Mouse (Mus musculus) thymus, postnatal 25 days (tissue): ENCODE measurements around the gene Gja10.

Experiments used
- DNase-seq: peaks from one replicate; pipeline ENCODE4 v3.0.0; 2022

The Gja10 gene

DNA sequence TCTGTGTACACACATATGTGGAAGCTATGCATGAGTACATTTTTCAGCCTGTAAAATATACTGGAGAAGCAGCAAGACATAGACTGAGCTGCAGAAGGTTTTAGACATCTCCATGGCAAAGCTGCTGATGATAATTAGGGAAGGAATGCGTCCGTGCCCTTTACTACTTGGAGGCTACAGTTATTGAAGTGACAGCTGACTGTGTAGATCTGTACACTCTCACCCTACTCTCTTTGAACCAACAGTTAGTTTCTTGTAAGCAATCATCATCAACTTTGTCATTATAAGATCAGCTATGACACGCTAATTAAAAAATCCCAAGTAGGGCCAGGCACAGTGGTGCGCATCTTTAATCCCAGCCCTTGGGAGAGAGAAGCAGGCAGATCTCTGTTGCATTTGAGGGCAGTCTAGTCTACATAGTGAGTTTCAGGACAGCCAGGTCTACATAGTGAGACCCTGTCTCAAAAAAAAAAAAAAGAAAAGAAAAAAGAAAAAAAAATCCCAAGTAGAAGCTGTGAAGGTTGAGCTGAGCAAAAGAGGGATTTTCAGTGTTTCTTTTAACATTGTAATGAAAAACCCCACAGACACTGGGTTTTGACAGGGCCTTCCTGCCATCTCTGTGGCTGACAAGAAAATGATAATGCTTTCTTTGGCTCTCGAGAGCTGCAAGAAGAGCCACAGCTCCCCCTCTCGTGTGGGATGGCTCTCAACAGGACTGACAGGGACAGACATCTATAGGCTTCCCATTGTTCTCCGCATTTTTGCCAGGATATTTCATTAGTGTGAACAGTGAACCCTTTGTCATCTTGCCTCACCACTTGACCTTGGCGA is 41.6 kb downstream of the Gja10 start:
- DNase-seq = peak; percentile 45

DNA sequence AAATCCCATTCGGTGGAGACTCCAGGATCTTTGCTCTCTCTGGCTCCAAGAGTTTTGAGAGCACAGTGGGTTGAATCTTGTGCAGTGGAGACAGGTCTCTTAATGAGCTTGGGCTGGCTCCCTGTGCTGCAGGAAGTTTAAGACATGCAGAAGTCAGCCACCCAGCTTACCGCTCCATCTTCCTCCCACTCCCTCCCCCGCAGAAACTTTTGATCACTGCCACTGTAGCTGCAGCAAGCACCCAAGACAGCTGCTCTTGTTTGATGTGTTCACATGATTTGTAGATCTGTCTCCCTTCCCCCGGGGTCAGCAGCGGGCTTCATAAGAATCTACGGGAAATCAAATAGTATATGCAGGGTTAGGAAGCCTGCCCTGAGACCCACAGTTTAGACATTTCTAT is 42.3 kb downstream of the Gja10 start:
- DNase-seq = peak; percentile 87

DNA sequence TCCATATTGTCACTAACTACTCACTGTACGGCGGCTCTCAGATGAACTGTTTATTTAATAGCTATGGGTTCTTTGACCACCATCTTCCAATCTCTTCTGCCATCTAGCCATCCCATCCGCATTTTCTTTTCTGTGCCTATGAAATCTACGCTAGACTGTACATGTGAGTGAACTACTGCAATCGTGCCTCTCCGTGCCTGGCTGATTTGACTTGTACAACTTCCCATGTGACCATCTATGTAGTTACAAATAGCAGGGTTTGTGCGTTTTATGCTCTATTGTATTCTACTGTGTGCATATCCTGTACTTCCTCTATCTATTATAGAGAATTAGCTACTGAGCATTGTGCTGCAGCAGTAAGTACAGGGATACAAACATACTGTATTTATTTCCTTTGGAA is 47.1 kb downstream of the Gja10 start:
- DNase-seq = no peak

DNA sequence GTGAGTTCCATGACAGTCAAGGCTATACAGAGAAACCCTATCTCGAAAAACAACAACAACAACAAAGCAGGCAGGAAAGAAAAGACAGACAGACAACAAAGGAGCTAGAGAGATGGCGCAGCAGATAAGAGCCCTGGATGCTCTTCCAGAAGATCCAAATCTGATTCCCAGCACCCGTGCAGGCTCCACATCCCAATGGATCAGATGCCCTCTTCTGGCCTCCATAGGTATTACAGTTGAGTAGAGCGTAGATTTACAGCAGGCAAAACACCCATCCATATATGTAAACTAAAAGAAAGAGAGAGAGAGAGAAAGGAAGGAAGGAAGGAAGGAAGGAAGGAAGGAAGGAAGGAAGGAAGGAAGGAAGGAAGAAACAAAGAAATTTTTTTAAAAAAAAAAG is 51.2 kb downstream of the Gja10 start:
- DNase-seq = no peak

DNA sequence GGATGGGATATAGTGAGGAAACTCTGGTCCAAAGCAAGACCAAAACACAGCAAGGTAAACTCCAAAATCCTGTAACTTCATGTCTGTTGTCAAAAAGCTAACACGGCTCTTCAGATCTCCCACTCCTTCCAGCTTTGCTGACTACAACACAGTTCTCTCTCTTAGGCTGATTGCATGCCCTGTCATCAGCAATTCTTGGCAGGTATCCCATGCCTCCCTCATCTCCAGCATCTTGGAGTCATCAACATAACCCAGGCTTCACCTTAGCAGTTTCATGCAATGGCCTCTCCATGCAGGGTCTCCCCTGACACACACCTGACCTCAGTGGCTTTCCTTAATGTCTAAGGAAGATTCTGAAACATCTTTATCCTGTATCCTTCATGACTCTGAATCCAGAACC is 53.4 kb downstream of the Gja10 start:
- no peak for DNase-seq
